Comparison of ENCODE assay signal across 8 mouse cellular contexts in genomic region chr11:54112920-54113319, GRCm38 (mm10). TPM values are rescaled to one million over a fixed set of nuclear protein-coding genes. Genes with fewer than 3 reads are reported as not detected.
DNase-seq lines count a peak whose midpoint lies in the region; ATAC-seq and TF ChIP-seq lines count a peak whose summit lies in the region.

No protein-coding gene starts in this region.

- no peaks in the 10 kb centered on the region for H3K4me1 ChIP-seq in MEL (ENCODE audit: control insufficient read depth in 1 of 2, insufficient read depth in 2 of 2, low read length in 2 of 2)
- peaks cover 11% of the 10 kb centered on the region for H3K4me1 ChIP-seq in lung, adult 2 months (ENCODE audit: control insufficient read depth, insufficient read depth, low read length)

- peaks cover 0 to 2% of the 10 kb centered on the region in 2 experiments; a peak in 2 of 4 replicates for H3K36me3 ChIP-seq in MEL (ENCODE audit: control insufficient read depth in 1 of 2, insufficient read depth in 2 of 2, low read length in 2 of 2)

- TF ChIP-seq RAD21 in MEL (IDR thresholded peaks at IDR 0.05; ENCODE audit: low read depth, low read length): no peak

- no peak overlapping the region for H3K9ac ChIP-seq in MEL (ENCODE audit: control insufficient read depth, low read depth, low read length, poor library complexity, severe bottlenecking)

- no peak for TF ChIP-seq CTCF in MEL (IDR thresholded peaks at IDR 0.05 in 2 of 3, conservative IDR thresholded peaks at IDR 0.05 in 1 of 3; ENCODE audit: control insufficient read depth in 1 of 3, insufficient read depth in 1 of 3, low read depth in 2 of 3, low read length in 3 of 3, poor library complexity in 1 of 3, severe bottlenecking in 1 of 3)
- no peak for TF ChIP-seq CTCF in lung, adult 2 months (IDR thresholded peaks at IDR 0.05; ENCODE audit: insufficient read depth, low read length)

- peak; percentile 25 for DNase-seq in MEL (ENCODE audit: low read depth, low spot score)
- peak; percentile 55 to 65 for DNase-seq in cerebellum, adult 18-20 months
- DNase-seq in heart, postnatal 4 days: peak; percentile 96
- DNase-seq in layer of hippocampus, adult 9-10 months (ENCODE audit: low spot score): peak; percentile 67
- peak; percentile 82 for DNase-seq in lung, adult 2 months
- DNase-seq in ovary, adult 18-20 months (ENCODE audit: low spot score): peak; percentile 95
- DNase-seq in thymus, postnatal 4 days: peak; percentile 79

- no peaks in the 10 kb centered on the region for H3K27me3 ChIP-seq in MEL (ENCODE audit: control insufficient read depth in 1 of 2, insufficient read depth in 2 of 2, low read length in 2 of 2)

- H3K27ac ChIP-seq in MEL (ENCODE audit: control insufficient read depth, low read depth, low read length): no peak overlapping the region

- 3% methylated on average over 10 of the region's 10 CpGs for WGBS in lung, adult 2 months

- TF ChIP-seq POLR2A in MEL (IDR thresholded peaks at IDR 0.05; ENCODE audit: control insufficient read depth in 1 of 2, insufficient read depth in 1 of 2, low read depth in 1 of 2, low read length in 2 of 2, poor library complexity in 1 of 2): no peak
- TF ChIP-seq POLR2A in lung, adult 2 months (IDR thresholded peaks at IDR 0.05; ENCODE audit: borderline replicate concordance, extremely low read depth, low read depth, low read length): peak; percentile 77; the same call in 1 of the 2 replicates

- ATAC-seq in frontal cortex, adult (ENCODE audit: low TSS enrichment): peak; percentile 95

- H3K79me2 ChIP-seq in MEL (ENCODE audit: control insufficient read depth, insufficient read depth, low read length, poor library complexity): no peaks in the 10 kb centered on the region

- no peaks in the 10 kb centered on the region for H3K9me3 ChIP-seq in MEL (replicated peaks; ENCODE audit: insufficient read depth, low read length)

- TF ChIP-seq EP300 in MEL (IDR thresholded peaks at IDR 0.05; ENCODE audit: low read depth in 1 of 2, low read length in 2 of 2): no peak

- H3K4me3 ChIP-seq in MEL (ENCODE audit: control insufficient read depth in 1 of 2, insufficient read depth in 1 of 2, low read depth in 2 of 2, low read length in 2 of 2): no peak overlapping the region
- H3K4me3 ChIP-seq in lung, adult 2 months (replicated peaks; ENCODE audit: extremely low read depth, low read depth, low read length): peak overlapping the region; percentile 36

TF ChIP-seq in MEL, 35 proteins besides CTCF, POLR2A, EP300 and RAD21:
- no peak for TF ChIP-seq JUND (IDR thresholded peaks at IDR 0.05; ENCODE audit: low read depth, low read length)
- no peak for TF ChIP-seq POLR2AphosphoS2 (IDR thresholded peaks at IDR 0.05; ENCODE audit: low read length)
- TF ChIP-seq MAFK (IDR thresholded peaks at IDR 0.05; ENCODE audit: borderline replicate concordance, low read depth, low read length): no peak
- peak; percentile 54; the same call in 1 of the 2 replicates for TF ChIP-seq USF1 (IDR thresholded peaks at IDR 0.05; ENCODE audit: low read depth, low read length)

RNA-seq across cellular contexts. Expression of gene P4ha2, which starts 13.0 kb away (rescaled TPM):
- 18.6 and 32.0 TPM in 2 replicates for total RNA-seq in MEL (2012; rRNA removed)
- 10 to 100 TPM in 1 of 2 experiments, not detected in 1; 57.8 TPM for polyA plus RNA-seq in MEL (2012; ENCODE audit: insufficient read depth in 1 of 2, insufficient read length in 2 of 2, low read depth in 1 of 2, low replicate concordance in 2 of 2, missing spikeins in 1 of 2)
- 10 to 100 TPM; 24.6 to 28.1 TPM for total RNA-seq in heart, postnatal 4 days (2021)
- polyA plus RNA-seq in lung, adult 2 months (2012; rRNA removed): 25.9 and 30.0 TPM in 2 replicates

RNA-seq across cellular contexts. Expression of gene Pdlim4, which starts 44.1 kb away (rescaled TPM):
- total RNA-seq in MEL (2012; rRNA removed): 0.13 TPM in 1 of 2 replicates, not detected in the other
- under 1 TPM in 1 of 2 experiments, not detected in 1; 0.70 TPM for polyA plus RNA-seq in MEL (2012; ENCODE audit: insufficient read depth in 1 of 2, insufficient read length in 2 of 2, low read depth in 1 of 2, low replicate concordance in 2 of 2, missing spikeins in 1 of 2)
- total RNA-seq in heart, postnatal 4 days (2021): 10 to 100 TPM; 25.4 to 26.8 TPM
- 22.9 and 25.6 TPM in 2 replicates for polyA plus RNA-seq in lung, adult 2 months (2012; rRNA removed)

Comparison
In these comparisons a context has a peak if more than half of its experiments do, and no peak if none do; other contexts are left out.
1. DNase-seq: peak in every context shown above with its lines; median percentile 96 in heart, postnatal 4 days; 95 in ovary, adult 18-20 months; 82 in lung, adult 2 months; 79 in thymus, postnatal 4 days; 67 in layer of hippocampus, adult 9-10 months; 60 in cerebellum, adult 18-20 months; 25 in MEL.
2. RNA of gene Pdlim4, which starts 44.1 kb away (total RNA-seq): 25.4 to 26.8 TPM in heart, postnatal 4 days; 0.13 TPM in MEL; every median in the first group is over 10 times any median in the second.